Mouse (Mus musculus): ENCODE data around the gene Pofut1.

Gene Pofut1

GRCm38 (mm10) chr2:153241250-153242014 lies at the start of gene Pofut1, which contains the start of gene Plagl2:
Pofut1 (plus strand) TSS chr2:153241533.
Plagl2 (minus strand) TSS chr2:153241426.
- DNase-seq (ENCODE audit: low read depth, low spot score): peak; percentile 94

DNA sequence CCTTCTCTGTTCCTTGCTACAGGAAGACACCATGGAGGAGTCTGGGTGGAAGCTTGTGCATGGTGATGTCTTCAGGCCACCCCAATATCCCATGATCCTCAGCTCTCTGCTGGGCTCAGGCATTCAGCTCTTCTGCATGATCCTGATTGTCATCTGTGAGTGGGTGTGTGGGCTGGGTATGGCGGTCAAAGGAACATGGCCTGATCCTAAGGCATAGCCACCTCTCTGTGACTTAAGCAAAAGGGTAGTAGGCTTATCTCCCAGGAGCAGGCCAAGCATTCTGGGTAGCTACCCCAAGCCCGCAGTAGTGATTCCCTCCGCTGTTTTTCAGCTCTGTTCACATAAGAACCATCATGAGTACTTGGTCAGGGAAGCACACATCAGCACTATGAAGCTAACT lies 47.1 kb upstream of the Pofut1 start:
- DNase-seq (ENCODE audit: low read depth, low spot score): no peak

DNA sequence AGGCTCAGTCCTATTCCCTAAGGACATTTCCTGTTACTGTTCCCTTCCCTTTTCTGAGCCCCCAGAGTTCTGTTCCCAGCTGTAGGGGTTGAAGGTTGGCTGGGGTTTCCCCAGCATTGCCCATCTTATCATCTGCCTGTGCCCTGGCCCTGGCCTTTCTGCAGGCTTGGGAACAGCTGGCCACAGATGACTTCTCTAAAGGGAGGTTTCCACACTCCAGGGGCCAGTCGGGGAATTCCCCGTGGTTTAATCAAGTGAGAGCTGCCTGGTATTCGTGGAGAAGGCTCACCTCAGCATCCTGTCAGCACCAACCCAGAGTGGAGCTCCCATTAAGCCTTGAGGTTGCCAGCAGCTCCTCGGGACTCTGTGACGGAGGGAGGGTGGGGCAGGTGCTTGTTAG lies 42.8 kb upstream of the Pofut1 start:
- DNase-seq (ENCODE audit: low read depth, low spot score): no peak

DNA sequence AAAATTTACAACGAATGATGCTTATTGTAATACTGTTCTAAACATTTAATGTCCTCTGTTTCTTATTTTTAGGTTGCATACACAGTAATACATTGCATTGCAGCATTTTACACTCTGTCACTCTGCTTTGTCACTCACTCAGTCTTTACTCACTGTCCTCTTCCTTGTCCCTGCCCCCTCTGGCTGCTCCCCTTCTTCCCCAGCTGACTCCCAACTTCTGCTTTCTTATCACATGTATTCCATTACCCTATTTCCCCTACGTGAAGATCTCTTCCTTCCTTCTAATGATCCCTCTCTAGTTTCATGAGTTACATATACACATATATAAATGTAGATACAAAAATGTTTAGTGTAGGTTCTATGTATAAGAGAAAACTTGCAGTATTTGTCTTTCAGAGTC lies 42.2 kb upstream of the Pofut1 start:
- DNase-seq (ENCODE audit: low read depth, low spot score): no peak

- no peak for DNase-seq (ENCODE audit: low read depth, low spot score)
Observed at GRCm38 (mm10) chr2:153202766-153203165, 38.6 kb upstream of the Pofut1 start.

- no peak for DNase-seq (ENCODE audit: low read depth, low spot score)
Observed at GRCm38 (mm10) chr2:153208149-153208548, 33.2 kb upstream of the Pofut1 start.

GRCm38 (mm10) chr2:153209286-153209685 lies 32.0 kb upstream of the Pofut1 start:
- no peak for DNase-seq (ENCODE audit: low read depth, low spot score)

DNA sequence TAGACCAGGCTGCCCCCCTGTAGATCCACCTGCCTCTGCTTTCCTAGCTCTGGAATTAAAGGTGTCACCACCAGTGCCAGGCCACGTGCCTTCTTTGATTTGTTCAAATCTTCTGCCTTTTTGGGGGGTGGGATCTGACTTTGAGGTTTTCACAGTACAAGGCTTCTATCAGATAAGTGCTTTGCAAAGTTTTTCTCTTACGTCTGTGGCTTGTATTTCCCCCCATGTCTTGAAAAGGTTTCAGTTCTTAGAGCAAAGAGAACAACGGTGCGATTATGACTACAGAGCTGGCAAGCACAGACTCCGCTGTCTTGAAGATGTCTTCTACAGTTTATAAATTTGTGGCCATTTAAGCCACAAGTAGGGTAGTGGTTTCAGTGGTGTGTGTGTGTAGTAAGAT lies 29.9 kb upstream of the Pofut1 start:
- no peak for DNase-seq (ENCODE audit: low read depth, low spot score)

DNA sequence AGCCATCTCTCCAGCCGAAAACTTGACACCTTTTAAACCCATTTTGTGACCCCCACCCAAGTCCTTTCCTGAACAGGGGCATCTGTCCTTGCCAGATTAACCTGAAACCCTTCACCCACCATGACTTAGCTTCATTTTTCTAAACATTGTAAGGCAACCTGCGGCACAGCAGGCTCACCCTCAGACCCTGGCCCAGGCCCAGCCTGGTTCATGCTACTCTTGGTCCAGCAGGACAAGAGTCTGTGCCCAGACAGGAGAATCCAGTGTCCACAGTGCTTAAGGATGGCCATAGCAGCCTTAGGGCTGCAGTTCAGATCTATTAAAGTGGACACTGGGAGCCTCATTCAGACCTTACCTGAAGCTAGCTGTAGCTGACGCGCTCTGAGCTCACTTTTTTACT lies 28.0 kb upstream of the Pofut1 start:
- no peak for DNase-seq (ENCODE audit: low read depth, low spot score)

GRCm38 (mm10) chr2:153214771-153215259 lies 26.5 kb upstream of the Pofut1 start:
- no peak for DNase-seq (ENCODE audit: low read depth, low spot score)

DNA sequence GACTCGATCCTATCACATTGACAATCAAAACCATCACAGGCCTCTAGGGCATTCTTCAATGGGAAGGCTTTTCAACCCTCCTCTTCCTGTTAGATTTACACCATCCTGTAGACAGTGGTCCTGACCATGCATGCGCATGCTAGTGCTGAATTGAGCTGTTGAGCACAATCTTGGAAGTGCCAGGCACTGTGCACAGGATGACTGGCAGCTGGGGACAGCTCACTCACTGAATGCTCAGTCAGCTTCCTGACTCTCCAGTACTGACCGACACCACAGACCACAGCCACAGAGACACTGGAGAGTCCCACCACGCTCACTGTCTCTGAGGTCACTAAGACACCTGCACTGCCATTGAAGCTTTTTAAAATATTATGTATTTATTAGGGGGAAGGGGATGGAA lies 25.9 kb upstream of the Pofut1 start:
- peak; percentile 21 for DNase-seq (ENCODE audit: low read depth, low spot score)

- no peak for DNase-seq (ENCODE audit: low read depth, low spot score)
Observed at GRCm38 (mm10) chr2:153217826-153218340, 23.4 kb upstream of the Pofut1 start.

DNA sequence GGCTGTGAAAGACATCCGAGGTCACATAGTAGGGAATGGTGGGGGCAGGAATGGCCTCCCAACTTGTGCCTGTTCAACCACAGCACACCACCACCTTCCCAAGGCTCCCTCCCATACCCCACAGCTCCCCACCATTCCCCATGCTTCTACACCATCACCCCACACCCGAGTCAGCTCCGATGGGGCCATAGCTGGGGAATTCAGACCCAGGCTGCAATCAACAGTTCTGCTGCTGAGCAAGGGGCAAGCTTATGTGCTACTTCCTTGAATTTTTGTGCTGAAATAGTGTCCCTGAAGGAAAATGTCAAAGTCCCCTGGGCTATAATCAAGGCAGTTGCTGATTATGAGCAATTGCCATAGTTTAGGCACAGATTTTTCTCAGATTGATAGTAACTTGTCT lies 22.8 kb upstream of the Pofut1 start:
- no peak for DNase-seq (ENCODE audit: low read depth, low spot score)

GRCm38 (mm10) chr2:153221620-153222019 lies 19.7 kb upstream of the Pofut1 start:
- no peak for DNase-seq (ENCODE audit: low read depth, low spot score)

- no peak for DNase-seq (ENCODE audit: low read depth, low spot score)
Observed at GRCm38 (mm10) chr2:153222130-153222529, 19.2 kb upstream of the Pofut1 start.

DNA sequence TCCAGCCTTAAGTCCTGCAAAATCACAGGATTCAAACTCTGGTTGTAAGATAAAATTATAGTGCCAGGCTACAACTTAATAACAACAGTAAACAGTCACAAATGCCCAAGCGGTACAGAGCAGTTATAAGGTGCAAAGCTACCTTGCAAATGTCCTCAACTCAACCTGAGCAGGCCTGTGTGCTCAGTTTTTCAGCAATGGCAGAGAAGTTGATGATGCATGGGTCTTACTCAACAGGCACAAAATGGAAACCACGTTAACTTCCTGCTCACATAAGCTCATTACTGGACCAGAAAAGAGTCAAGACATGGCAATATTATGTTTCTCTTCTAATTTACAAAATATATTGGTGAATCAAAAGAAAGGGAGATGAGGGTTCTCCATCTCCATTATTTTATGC lies 18.8 kb upstream of the Pofut1 start:
- no peak for DNase-seq (ENCODE audit: low read depth, low spot score)

- peak; percentile 76 for DNase-seq (ENCODE audit: low read depth, low spot score)
Observed at GRCm38 (mm10) chr2:153224946-153225594, 16.3 kb upstream of the Pofut1 start, which contains the start of gene Tspyl3. Tspyl3 (minus strand) TSS chr2:153225441.

GRCm38 (mm10) chr2:153225595-153225953 lies 15.8 kb upstream of the Pofut1 start:
- no peak for DNase-seq (ENCODE audit: low read depth, low spot score)

DNA sequence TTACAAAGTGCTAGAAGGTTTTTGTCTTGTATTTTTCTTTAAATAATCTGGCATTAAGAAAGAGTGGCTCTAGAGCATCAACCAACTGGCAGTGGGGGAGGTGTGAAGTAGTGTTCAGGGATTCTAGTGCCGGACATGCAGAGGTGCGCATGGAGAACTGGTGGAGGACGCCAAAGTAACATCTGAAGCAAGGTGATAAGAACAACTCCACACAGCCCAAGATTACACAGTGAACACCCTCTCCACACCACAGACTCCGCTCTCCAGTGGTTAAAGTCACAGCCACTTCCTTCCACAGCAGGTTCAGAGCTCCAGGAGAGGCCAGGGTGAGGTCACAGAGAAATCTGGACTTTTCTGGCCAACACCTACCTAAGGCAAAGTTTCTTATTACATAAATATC lies 13.4 kb upstream of the Pofut1 start:
- DNase-seq (ENCODE audit: low read depth, low spot score): no peak

DNA sequence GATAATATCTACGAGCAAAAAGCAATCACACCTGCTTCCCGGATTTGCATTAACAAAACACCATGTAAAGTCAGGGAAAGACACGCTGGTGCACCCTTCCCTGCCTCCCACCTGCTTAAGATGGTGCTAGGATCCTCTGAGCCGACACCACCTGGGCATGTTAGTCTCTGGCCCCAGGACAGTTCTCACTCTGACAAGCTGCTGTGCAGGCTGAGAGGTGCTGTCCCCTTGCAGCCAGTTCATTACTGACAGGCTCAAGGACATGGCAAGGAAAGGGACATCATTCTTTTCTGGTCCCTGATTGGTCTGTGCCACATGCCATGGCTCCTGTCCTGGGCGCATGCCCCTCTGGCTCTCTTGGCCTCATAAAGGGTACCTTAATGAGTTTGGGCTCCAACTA lies 12.8 kb upstream of the Pofut1 start:
- no peak for DNase-seq (ENCODE audit: low read depth, low spot score)

DNA sequence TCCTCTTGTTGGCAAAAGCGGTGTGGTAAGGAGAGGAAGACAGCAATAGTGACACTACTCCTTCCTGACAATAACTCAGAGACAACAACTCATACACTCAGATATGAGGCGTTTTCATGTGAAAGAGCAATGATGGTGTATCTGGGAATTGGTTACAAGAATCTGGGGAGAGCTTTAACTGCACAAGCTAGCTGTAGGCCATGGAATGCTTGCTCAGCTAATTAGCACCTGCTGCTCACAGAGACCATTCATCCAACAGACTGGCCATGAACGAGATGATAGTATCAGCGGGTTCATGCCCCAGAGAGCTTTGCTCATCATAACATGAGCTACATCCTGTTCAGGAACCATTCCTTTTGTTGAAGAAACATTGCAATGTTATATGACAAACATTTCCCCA lies 4.1 kb upstream of the Pofut1 start:
- no peak for DNase-seq (ENCODE audit: low read depth, low spot score)

- no peak for DNase-seq (ENCODE audit: low read depth, low spot score)
Observed at GRCm38 (mm10) chr2:153237891-153238290, 3.4 kb upstream of the Pofut1 start.

DNA sequence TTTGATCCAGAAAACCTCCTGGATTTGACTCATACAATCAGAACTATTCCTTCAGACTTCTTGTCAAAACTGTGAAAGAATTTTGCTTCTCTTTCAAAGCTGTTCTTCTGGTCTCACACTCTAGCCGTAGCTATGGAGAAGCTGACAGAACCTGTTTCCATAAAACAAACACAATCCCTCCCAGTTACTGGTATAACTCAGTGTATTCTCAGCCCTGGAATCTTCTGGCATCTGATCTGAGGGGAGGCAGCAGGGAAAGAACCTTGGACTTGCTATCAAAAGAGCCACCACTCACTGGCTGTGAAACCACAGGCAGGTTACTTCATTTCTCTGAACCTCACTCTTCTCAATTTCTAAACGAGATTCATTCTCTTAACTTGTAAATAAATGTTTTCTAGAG lies 2.9 kb upstream of the Pofut1 start:
- no peak for DNase-seq (ENCODE audit: low read depth, low spot score)

All from ZHBTc4 (cell line).